Mouse (Mus musculus) lung, adult 2 months (tissue): ENCODE results near the gene Tnfsf10.

ENCODE experiments used
- CTCF ChIP-seq: fragments of 200-500 bp; IDR thresholded peaks from 2 replicates; pipeline ENCODE4 v1.5.1; 2011; ENCODE audit warnings: mild to moderate bottlenecking, low read length, control low read depth; ENCODE audit not compliant: insufficient read depth
- POLR2A ChIP-seq: fragments of 200-500 bp; IDR thresholded peaks from 2 replicates; pipeline ENCODE4 v1.6.1; 2011; ENCODE audit warnings: low read depth, mild to moderate bottlenecking, control low read depth, low read length, borderline replicate concordance; ENCODE audit errors: extremely low read depth

- TF ChIP-seq CTCF (no peak), POLR2A (no peak)
These were observed 48.9 kb upstream of the Tnfsf10 start for GRCm38 (mm10) chr3:27267887-27268286.
